In genomic region chr3:152666991-152667355, GRCm38 (mm10) we compare ENCODE assay signal across 9 mouse cellular contexts. TPM values are rescaled to one million over a fixed set of nuclear protein-coding genes. Genes with fewer than 3 reads are reported as not detected.
DNase-seq lines count a peak whose midpoint lies in the region; ATAC-seq and TF ChIP-seq lines count a peak whose summit lies in the region.
"Had no signal": no experiment of that assay in that cellular context is flagged by ENCODE, and none has a peak within 500 bp of the region (broad histone marks: within the 10 kb centered on the region; RNA-seq: fewer than 3 reads in every experiment).

No protein-coding gene starts in this region.

- H3K36me3 ChIP-seq in kidney, embryonic 15.5 days, result no peaks in the 10 kb centered on the region
- H3K36me3 ChIP-seq in embryonic facial prominence, embryonic 12.5 days, result no peaks in the 10 kb centered on the region
- H3K36me3 ChIP-seq in hindbrain, postnatal 0 days (ENCODE audit: insufficient read depth, low read length), result no peaks in the 10 kb centered on the region
- no peaks in the 10 kb centered on the region for H3K36me3 ChIP-seq in stomach, embryonic 15.5 days

- WGBS in kidney, embryonic 15.5 days, result 1% methylated on average over 16 of the region's 16 CpGs
- under 1% methylated on average over 16 of the region's 16 CpGs for WGBS in embryonic facial prominence, embryonic 12.5 days
- 1% methylated on average over 16 of the region's 16 CpGs for WGBS in hindbrain, postnatal 0 days
- WGBS in stomach, embryonic 15.5 days, result 4% methylated on average over 16 of the region's 16 CpGs

- peaks cover 53% of the 10 kb centered on the region for H3K27me3 ChIP-seq in kidney, embryonic 15.5 days
- H3K27me3 ChIP-seq in embryonic facial prominence, embryonic 12.5 days, result peaks cover 29% of the 10 kb centered on the region
- H3K27me3 ChIP-seq in hindbrain, postnatal 0 days (ENCODE audit: insufficient read depth, low read length), result 0 out of 2 replicates have a peak, but pooled peaks cover 4% of the 10 kb centered on the region
- peaks cover 12% of the 10 kb centered on the region for H3K27me3 ChIP-seq in stomach, embryonic 15.5 days (replicated peaks)

- ATAC-seq in kidney, embryonic 15.5 days (replicated peaks; ENCODE audit: low FRiP score), result peak; percentile 38
- 0 out of 2 replicates have a peak, but pooled peaks have one; percentile 53 for ATAC-seq in embryonic facial prominence, embryonic 12.5 days (ENCODE audit: insufficient number of reproducible peaks, insufficient read depth, low FRiP score, low TSS enrichment)
- ATAC-seq in hindbrain, postnatal 0 days, result peak; percentile 47
- peak; percentile 24; the same call in 1 of the 2 replicates for ATAC-seq in megakaryocyte progenitor cell, adult 5-6 weeks (replicated peaks; ENCODE audit: poor library complexity)
- ATAC-seq in stomach, embryonic 15.5 days (ENCODE audit: insufficient read depth, low FRiP score, low read depth), result 0 out of 2 replicates have a peak, but pooled peaks have one; percentile 37

- peak overlapping the region; percentile 38 for H3K9ac ChIP-seq in kidney, embryonic 15.5 days
- H3K9ac ChIP-seq in embryonic facial prominence, embryonic 12.5 days, result peak overlapping the region; percentile 33; the same call in 1 of the 2 replicates
- H3K9ac ChIP-seq in hindbrain, postnatal 0 days (replicated peaks; ENCODE audit: low read length), result peak overlapping the region; percentile 47
- no peak overlapping the region; the same call in 1 of the 2 replicates for H3K9ac ChIP-seq in stomach, embryonic 15.5 days

- TF ChIP-seq CTCF in hindbrain, postnatal 0 days (IDR thresholded peaks at IDR 0.05; ENCODE audit: low read depth), result no peak

- no peaks in the 10 kb centered on the region for H3K9me3 ChIP-seq in kidney, embryonic 15.5 days (replicated peaks)
- no peaks in the 10 kb centered on the region for H3K9me3 ChIP-seq in embryonic facial prominence, embryonic 12.5 days
- no peaks in the 10 kb centered on the region for H3K9me3 ChIP-seq in hindbrain, postnatal 0 days (ENCODE audit: low read length)
- H3K9me3 ChIP-seq in stomach, embryonic 15.5 days, result no peaks in the 10 kb centered on the region

- DNase-seq in kidney, adult 9 months, result no peak
- peak; percentile 36 for DNase-seq in hindbrain, postnatal 0 days (ENCODE audit: low spot score)
- no peak for DNase-seq in urinary bladder, adult 18-20 months (ENCODE audit: low spot score in 2 of 2)
- DNase-seq in lung, adult 18-20 months, result no peak

- H3K27ac ChIP-seq in kidney, embryonic 15.5 days, result no peak overlapping the region
- no peak overlapping the region for H3K27ac ChIP-seq in embryonic facial prominence, embryonic 12.5 days
- no peak overlapping the region for H3K27ac ChIP-seq in hindbrain, postnatal 0 days
- no peak overlapping the region for H3K27ac ChIP-seq in stomach, embryonic 15.5 days

- H3K4me2 ChIP-seq in kidney, embryonic 15.5 days, result peak overlapping the region; percentile 98
- peak overlapping the region; percentile 99 for H3K4me2 ChIP-seq in embryonic facial prominence, embryonic 12.5 days (replicated peaks)
- peak overlapping the region; percentile 81 for H3K4me2 ChIP-seq in hindbrain, postnatal 0 days (ENCODE audit: low read depth, low read length)
- peak overlapping the region; percentile 98 for H3K4me2 ChIP-seq in stomach, embryonic 15.5 days

- H3K4me3 ChIP-seq in kidney, embryonic 15.5 days (replicated peaks), result peak overlapping the region; percentile 57
- peak overlapping the region; percentile 55 for H3K4me3 ChIP-seq in embryonic facial prominence, embryonic 12.5 days
- H3K4me3 ChIP-seq in hindbrain, postnatal 0 days (ENCODE audit: low read length), result peak overlapping the region; percentile 60
- H3K4me3 ChIP-seq in stomach, embryonic 15.5 days (replicated peaks), result peak overlapping the region; percentile 53

- H3K4me1 ChIP-seq in kidney, embryonic 15.5 days, result peaks cover 10% of the 10 kb centered on the region
- 0 out of 2 replicates have a peak, but pooled peaks cover 6% of the 10 kb centered on the region for H3K4me1 ChIP-seq in embryonic facial prominence, embryonic 12.5 days
- no peaks in the 10 kb centered on the region for H3K4me1 ChIP-seq in hindbrain, postnatal 0 days (ENCODE audit: insufficient read depth, low read length)
- peaks cover 8% of the 10 kb centered on the region for H3K4me1 ChIP-seq in stomach, embryonic 15.5 days

RNA-seq across cellular contexts. Expression of gene Ak5, which starts 1.2 kb away (rescaled TPM):
- 3.1 and 3.6 TPM in 2 replicates for polyA plus RNA-seq in kidney, embryonic 15.5 days (2015; fragmentation: Nextera tagmentation; extraction: Ambion mirVana)
- 1.5 and 1.9 TPM in 2 replicates for polyA plus RNA-seq in embryonic facial prominence, embryonic 12.5 days (2016; fragmentation: Nextera tagmentation; extraction: Ambion mirVana)
- total RNA-seq in hindbrain, postnatal 0 days (2014; rRNA removed), result 14.8 and 20.4 TPM in 2 replicates
- polyA plus RNA-seq in hindbrain, postnatal 0 days (2015; fragmentation: Nextera tagmentation; extraction: Ambion mirVana), result 18.8 and 20.3 TPM in 2 replicates
- total RNA-seq in megakaryocyte progenitor cell, adult 5-6 weeks (2015), result 0.05 TPM in 1 of 2 replicates, not detected in the other
- not detected in 2 replicates for total RNA-seq in megakaryocyte progenitor cell, adult 5-6 weeks (2017)
- polyA plus RNA-seq in stomach, embryonic 15.5 days (2015; fragmentation: Nextera tagmentation; extraction: Ambion mirVana), result 2.6 and 3.1 TPM in 2 replicates
- total RNA-seq: liver, adult 2 months had no signal
- polyA plus RNA-seq: liver, adult 2 months had no signal

RNA-seq across cellular contexts. Expression of gene Pigk, which starts 46.9 kb away (rescaled TPM):
- polyA plus RNA-seq in kidney, embryonic 15.5 days (2015; fragmentation: Nextera tagmentation; extraction: Ambion mirVana), result 42.2 and 45.6 TPM in 2 replicates
- polyA plus RNA-seq in embryonic facial prominence, embryonic 12.5 days (2016; fragmentation: Nextera tagmentation; extraction: Ambion mirVana), result 40.2 and 51.4 TPM in 2 replicates
- total RNA-seq in hindbrain, postnatal 0 days (2014; rRNA removed), result 35.8 and 38.2 TPM in 2 replicates
- 57.8 and 62.1 TPM in 2 replicates for polyA plus RNA-seq in hindbrain, postnatal 0 days (2015; fragmentation: Nextera tagmentation; extraction: Ambion mirVana)
- total RNA-seq in megakaryocyte progenitor cell, adult 5-6 weeks (2015), result 49.9 and 53.5 TPM in 2 replicates
- 50.9 and 66.9 TPM in 2 replicates for total RNA-seq in megakaryocyte progenitor cell, adult 5-6 weeks (2017)
- polyA plus RNA-seq in stomach, embryonic 15.5 days (2015; fragmentation: Nextera tagmentation; extraction: Ambion mirVana), result 41.0 and 44.9 TPM in 2 replicates
